Mouse (Mus musculus): ENCODE results near the gene P2ry12.

DNA sequence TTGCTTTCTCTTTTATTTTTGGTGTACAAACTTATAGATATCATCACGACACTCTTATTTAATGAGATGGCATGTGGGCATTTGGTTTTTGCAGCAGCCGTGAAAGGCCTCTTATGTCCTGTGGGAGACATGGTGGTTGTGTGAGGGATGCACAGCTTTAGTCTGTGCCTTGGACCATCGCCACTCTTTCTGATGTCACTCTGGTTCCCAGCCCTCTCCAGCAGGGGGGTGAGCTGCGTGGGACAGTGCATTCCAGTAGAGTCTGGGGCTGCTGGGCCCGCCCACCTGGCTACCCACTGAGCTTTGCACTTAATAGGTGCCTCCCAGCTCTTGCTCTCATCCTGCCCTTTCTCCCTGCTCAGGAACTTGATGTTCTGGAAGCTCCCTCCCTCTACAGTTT, 81.5 kb downstream of the P2ry12 start:
- TF ChIP-seq CTCF (IDR thresholded peaks at IDR 0.05; ENCODE audit: borderline replicate concordance, extremely low read depth, insufficient read depth, insufficient read length) (no peak), POLR2A (IDR thresholded peaks at IDR 0.05; ENCODE audit: borderline replicate concordance, extremely low read depth, insufficient read depth, insufficient read length, poor library complexity, severe bottlenecking) (no peak)

Measured in brain, embryonic 14.5 days (tissue).